Comparison of ENCODE assay signal across 16 mouse cellular contexts in genomic region chr8:47737120-47737519, GRCm38 (mm10). TPM values are rescaled to one million over a fixed set of nuclear protein-coding genes. Genes with fewer than 3 reads are reported as not detected.
DNase-seq lines count a peak whose midpoint lies in the region; ATAC-seq and TF ChIP-seq lines count a peak whose summit lies in the region.
"Had no signal": no experiment of that assay in that cellular context is flagged by ENCODE, and none has a peak within 500 bp of the region (broad histone marks: within the 10 kb centered on the region; RNA-seq: fewer than 3 reads in every experiment).

No protein-coding gene starts in this region.

- H3K9ac ChIP-seq in midbrain, embryonic 14.5 days (replicated peaks; ENCODE audit: low read length) = no peak overlapping the region
- no peak overlapping the region for H3K9ac ChIP-seq in midbrain, embryonic 11.5 days (ENCODE audit: low read length)
- no peak overlapping the region for H3K9ac ChIP-seq in hindbrain, embryonic 14.5 days
- H3K9ac ChIP-seq: embryonic facial prominence, embryonic 13.5 days; kidney, embryonic 15.5 days; limb, embryonic 13.5 days had no signal

- no peaks in the 10 kb centered on the region for H3K4me1 ChIP-seq in cerebellum, adult 2 months (ENCODE audit: control insufficient read depth, insufficient read depth, low read length)
- H3K4me1 ChIP-seq in midbrain, embryonic 14.5 days (ENCODE audit: control insufficient read depth, insufficient read depth, low read length) = no peaks in the 10 kb centered on the region
- no peaks in the 10 kb centered on the region for H3K4me1 ChIP-seq in midbrain, embryonic 11.5 days (ENCODE audit: control insufficient read depth, insufficient read depth, low read length)
- no peaks in the 10 kb centered on the region for H3K4me1 ChIP-seq in hindbrain, embryonic 14.5 days (replicated peaks; ENCODE audit: control insufficient read depth, insufficient read depth, low read length)
- H3K4me1 ChIP-seq: kidney, embryonic 15.5 days had no signal

- no peak for TF ChIP-seq CTCF in cerebellum, adult 2 months (IDR thresholded peaks at IDR 0.05; ENCODE audit: borderline replicate concordance, insufficient read depth, low read depth, low read length)

- H3K4me2 ChIP-seq in midbrain, embryonic 14.5 days (ENCODE audit: low read length) = no peak overlapping the region
- H3K4me2 ChIP-seq in midbrain, embryonic 11.5 days = no peak overlapping the region
- H3K4me2 ChIP-seq in hindbrain, embryonic 14.5 days (replicated peaks) = no peak overlapping the region
- H3K4me2 ChIP-seq: embryonic facial prominence, embryonic 13.5 days; heart, embryonic 11.5 days; kidney, embryonic 15.5 days; limb, embryonic 13.5 days had no signal

- TF ChIP-seq POLR2A in cerebellum, adult 2 months (IDR thresholded peaks at IDR 0.05; ENCODE audit: borderline replicate concordance, insufficient read depth, low read length) = no peak

- H3K27me3 ChIP-seq in cerebellum, adult 2 months (ENCODE audit: control insufficient read depth, insufficient read depth, low read length) = no peaks in the 10 kb centered on the region
- H3K27me3 ChIP-seq in midbrain, embryonic 14.5 days (ENCODE audit: control insufficient read depth, insufficient read depth, low read length) = no peaks in the 10 kb centered on the region
- no peaks in the 10 kb centered on the region for H3K27me3 ChIP-seq in midbrain, embryonic 11.5 days (ENCODE audit: control insufficient read depth, insufficient read depth, low read length)
- H3K27me3 ChIP-seq in hindbrain, embryonic 14.5 days (ENCODE audit: control insufficient read depth, insufficient read depth, low read length) = no peaks in the 10 kb centered on the region
- H3K27me3 ChIP-seq: embryonic facial prominence, embryonic 13.5 days; kidney, embryonic 15.5 days had no signal

- H3K27ac ChIP-seq in cerebellum, adult 2 months (ENCODE audit: insufficient read depth, low read length) = no peak overlapping the region
- no peak overlapping the region for H3K27ac ChIP-seq in midbrain, embryonic 14.5 days (replicated peaks; ENCODE audit: low read depth, low read length)
- no peak overlapping the region for H3K27ac ChIP-seq in midbrain, embryonic 11.5 days (ENCODE audit: low read depth, low read length)
- H3K27ac ChIP-seq in hindbrain, embryonic 14.5 days = no peak overlapping the region
- H3K27ac ChIP-seq: embryonic facial prominence, embryonic 13.5 days; gastrocnemius, adult 2 months; kidney, embryonic 15.5 days; limb, embryonic 13.5 days had no signal

- no peak overlapping the region for H3K4me3 ChIP-seq in cerebellum, adult 2 months (replicated peaks; ENCODE audit: insufficient read depth, low read depth, low read length)
- H3K4me3 ChIP-seq in midbrain, embryonic 14.5 days (replicated peaks; ENCODE audit: low read depth, low read length) = no peak overlapping the region
- no peak overlapping the region for H3K4me3 ChIP-seq in midbrain, embryonic 11.5 days (ENCODE audit: low read depth, low read length)
- H3K4me3 ChIP-seq in hindbrain, embryonic 14.5 days (replicated peaks; ENCODE audit: low read length) = no peak overlapping the region
- H3K4me3 ChIP-seq: embryonic facial prominence, embryonic 13.5 days; gastrocnemius, adult 2 months; kidney, embryonic 15.5 days; limb, embryonic 13.5 days had no signal

- peak; percentile 49 to 59 for DNase-seq in cerebellum, postnatal 14 days
- DNase-seq in cerebellum, adult 2 months = no peak
- DNase-seq in midbrain, embryonic 14.5 days = peak; percentile 42
- no peak for DNase-seq in midbrain, embryonic 11.5 days (ENCODE audit: low spot score, missing footprints)
- peak; percentile 40 for DNase-seq in hindbrain, embryonic 14.5 days (ENCODE audit: low spot score)
- DNase-seq in gastrocnemius, adult 18-20 months (ENCODE audit: low spot score) = no peak
- DNase-seq in layer of hippocampus, postnatal 10 days (ENCODE audit: low spot score in 2 of 2) = no peak
- no peak for DNase-seq in kidney, adult 11 months
- DNase-seq: adrenal gland, postnatal 36 days; cerebellum, adult 11-12 months; gastrocnemius, adult 2 months; lung, adult 18-20 months had no signal

- H3K9me3 ChIP-seq in midbrain, embryonic 14.5 days (ENCODE audit: control insufficient read depth, low read length) = no peaks in the 10 kb centered on the region
- no peaks in the 10 kb centered on the region for H3K9me3 ChIP-seq in midbrain, embryonic 11.5 days (ENCODE audit: control insufficient read depth, low read length)
- no peaks in the 10 kb centered on the region for H3K9me3 ChIP-seq in hindbrain, embryonic 14.5 days (ENCODE audit: control insufficient read depth, low read length)
- H3K9me3 ChIP-seq: embryonic facial prominence, embryonic 13.5 days; kidney, embryonic 15.5 days; limb, embryonic 13.5 days had no signal

- 22% methylated on average over 7 of the region's 7 CpGs for WGBS in cerebellum, adult 2 months
- 63% methylated on average over 7 of the region's 7 CpGs for WGBS in midbrain, embryonic 14.5 days
- WGBS in midbrain, embryonic 11.5 days = 72% methylated on average over 7 of the region's 7 CpGs
- WGBS in hindbrain, embryonic 14.5 days = 45% methylated on average over 7 of the region's 7 CpGs

- H3K36me3 ChIP-seq in midbrain, embryonic 14.5 days (ENCODE audit: control insufficient read depth, insufficient read depth, low read length) = no peaks in the 10 kb centered on the region
- H3K36me3 ChIP-seq in midbrain, embryonic 11.5 days (ENCODE audit: control insufficient read depth, insufficient read depth, low read length) = no peaks in the 10 kb centered on the region
- no peaks in the 10 kb centered on the region for H3K36me3 ChIP-seq in hindbrain, embryonic 14.5 days (replicated peaks; ENCODE audit: control insufficient read depth, insufficient read depth)
- H3K36me3 ChIP-seq: embryonic facial prominence, embryonic 13.5 days; kidney, embryonic 15.5 days; limb, embryonic 13.5 days had no signal

- ATAC-seq in midbrain, embryonic 14.5 days (ENCODE audit: low FRiP score, low TSS enrichment) = no peak; the same call in 1 of the 2 replicates
- ATAC-seq in midbrain, embryonic 11.5 days (ENCODE audit: low FRiP score) = no peak
- peak; percentile 40; the same call in 1 of the 2 replicates for ATAC-seq in hindbrain, embryonic 14.5 days (ENCODE audit: low FRiP score)

RNA-seq across cellular contexts. Expression of gene Cdkn2aip, which starts 23.4 kb away (rescaled TPM):
- 10.3 and 11.1 TPM in 2 replicates for polyA plus RNA-seq in cerebellum, adult 2 months (2012; rRNA removed)
- 36.6 and 37.9 TPM in 2 replicates for polyA plus RNA-seq in midbrain, embryonic 14.5 days (2014; fragmentation: Nextera tagmentation; extraction: Ambion mirVana)
- polyA plus RNA-seq in midbrain, embryonic 11.5 days (2014; fragmentation: Nextera tagmentation; extraction: Ambion mirVana) = 48.1 and 52.6 TPM in 2 replicates
- 32.0 and 34.6 TPM in 2 replicates for polyA plus RNA-seq in hindbrain, embryonic 14.5 days (2014; fragmentation: Nextera tagmentation; extraction: Ambion mirVana)
- 1 to 10 TPM; 5.0 to 5.7 TPM for total RNA-seq in gastrocnemius, adult 18-20 months (2021)
- total RNA-seq in layer of hippocampus, postnatal 10 days (2021) = 10 to 100 TPM; 12.1 to 13.4 TPM

Comparison
In these comparisons a context has a peak if more than half of its experiments do, and no peak if none do; other contexts are left out.
1. DNase-seq: peak in cerebellum, postnatal 14 days (2 of 2), midbrain, embryonic 14.5 days (single experiment) and hindbrain, embryonic 14.5 days (single experiment); none in cerebellum, adult 2 months (0 of 2), midbrain, embryonic 11.5 days (single experiment), gastrocnemius, adult 18-20 months (single experiment), layer of hippocampus, postnatal 10 days (0 of 2) and kidney, adult 11 months (single experiment).